Mouse (Mus musculus) brain, adult 2 months (tissue): ENCODE measurements around the gene Dicer1.

Experiments
- DNase-seq: peaks from one replicate; pipeline ENCODE4 v3.0.0; 2011; ENCODE audit warnings: low read depth, low spot score

Gene Dicer1

DNA sequence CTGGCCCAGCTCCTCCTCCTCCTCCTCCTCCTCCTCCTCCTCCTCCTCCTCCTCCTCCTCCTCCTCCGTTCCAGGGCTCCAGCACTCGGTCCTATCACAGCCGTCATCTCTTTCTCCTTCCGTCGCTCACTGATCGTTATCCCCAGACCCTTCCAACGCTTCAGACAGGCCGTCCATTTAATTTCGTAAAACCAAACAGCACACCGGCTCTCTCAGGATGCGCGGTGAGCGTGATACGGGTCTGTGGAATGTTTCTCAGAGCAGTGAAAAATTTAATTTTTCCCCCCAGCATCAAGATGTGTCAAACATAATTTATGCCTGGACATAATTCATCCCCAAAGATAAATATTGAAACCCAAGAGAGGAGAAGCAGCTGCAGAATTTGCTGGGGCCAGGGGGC, 73.3 kb downstream of the Dicer1 start:
- no peak for DNase-seq

DNA sequence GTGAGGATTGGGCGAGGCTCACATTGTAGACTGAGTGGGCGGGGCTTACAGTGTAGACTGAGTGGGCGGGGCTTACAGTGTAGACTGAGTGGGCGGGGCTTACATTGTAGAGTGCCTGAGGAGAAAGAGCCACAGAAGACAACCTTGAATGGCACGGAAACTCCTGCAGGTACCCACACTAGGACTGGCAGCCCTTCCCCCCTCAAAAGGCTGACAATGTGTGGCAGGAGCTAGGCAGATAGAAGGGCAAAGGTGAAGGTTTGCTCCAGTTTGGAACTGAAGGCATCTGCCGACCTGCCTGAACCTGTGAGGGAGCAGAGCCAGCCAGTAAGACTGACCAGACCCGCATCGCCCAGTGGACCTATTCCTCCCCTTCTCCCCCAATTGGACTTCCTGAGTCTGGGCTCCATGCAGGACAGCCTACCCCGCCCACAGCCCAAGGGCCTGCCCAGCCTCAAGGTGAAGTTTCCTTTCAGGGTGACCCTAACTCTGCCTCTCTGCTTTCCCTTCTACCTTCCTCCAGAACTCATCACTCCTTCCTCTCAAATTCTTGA, 74.3 kb downstream of the Dicer1 start:
- no peak for DNase-seq

DNA sequence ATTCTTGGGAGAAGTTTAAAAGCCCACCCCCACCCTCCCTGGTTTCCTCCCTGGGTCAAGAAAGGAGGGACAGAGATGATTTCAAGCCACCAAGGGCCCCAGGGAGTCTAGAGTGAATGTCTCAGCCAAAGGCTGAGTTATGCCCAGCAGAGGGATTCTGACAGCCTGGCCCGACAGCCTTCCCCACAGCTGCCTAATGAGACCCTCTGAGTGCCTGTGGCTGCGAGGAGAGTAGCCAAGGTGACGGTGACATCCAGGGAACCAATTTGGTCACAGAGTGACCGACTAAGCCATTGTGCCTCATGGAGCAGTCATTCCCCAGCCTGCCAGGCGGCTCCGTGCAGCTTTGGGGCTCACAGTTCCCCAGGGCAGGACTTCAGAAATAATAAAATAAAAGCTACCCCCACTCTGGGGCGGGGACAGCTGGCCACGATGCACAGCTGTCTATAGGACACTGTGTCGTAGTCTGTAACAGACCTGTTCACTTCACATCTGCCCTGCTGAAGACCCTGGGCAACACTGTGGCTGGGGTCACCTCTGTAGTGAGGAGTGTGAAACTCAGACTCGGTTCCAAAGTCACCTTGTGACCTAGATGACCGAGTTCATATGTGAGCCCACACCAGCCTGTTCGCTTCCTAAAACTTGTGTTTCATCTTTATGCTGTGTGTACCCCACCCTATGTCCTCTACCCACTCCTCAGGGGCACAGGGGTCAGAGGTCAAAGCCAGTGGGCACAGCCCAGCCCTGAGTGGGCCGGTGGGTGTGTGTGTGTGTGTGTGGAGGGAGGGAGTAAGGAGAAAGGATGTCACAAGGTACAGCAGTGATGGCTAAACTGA, 75.0 kb downstream of the Dicer1 start:
- no peak for DNase-seq

DNA sequence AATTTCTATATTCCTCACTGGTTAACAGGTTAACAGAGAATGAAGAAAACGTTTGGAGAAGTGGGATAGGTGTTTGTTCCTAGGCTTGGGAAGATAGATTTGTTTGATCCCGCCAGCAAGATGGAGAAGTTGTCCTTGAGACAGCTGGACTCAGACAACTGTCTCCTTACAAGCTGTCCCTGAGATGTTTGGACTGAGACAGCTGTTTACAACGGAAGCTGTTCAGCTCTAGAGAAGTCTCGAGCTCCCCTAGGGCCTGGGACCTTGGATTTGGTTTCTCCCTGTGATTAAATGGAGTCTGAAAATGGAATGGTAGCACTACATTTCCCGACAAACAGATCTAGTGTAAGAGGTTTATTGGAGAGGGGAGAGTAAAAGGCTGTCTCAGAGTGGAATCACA, 78.8 kb downstream of the Dicer1 start:
- no peak for DNase-seq

DNA sequence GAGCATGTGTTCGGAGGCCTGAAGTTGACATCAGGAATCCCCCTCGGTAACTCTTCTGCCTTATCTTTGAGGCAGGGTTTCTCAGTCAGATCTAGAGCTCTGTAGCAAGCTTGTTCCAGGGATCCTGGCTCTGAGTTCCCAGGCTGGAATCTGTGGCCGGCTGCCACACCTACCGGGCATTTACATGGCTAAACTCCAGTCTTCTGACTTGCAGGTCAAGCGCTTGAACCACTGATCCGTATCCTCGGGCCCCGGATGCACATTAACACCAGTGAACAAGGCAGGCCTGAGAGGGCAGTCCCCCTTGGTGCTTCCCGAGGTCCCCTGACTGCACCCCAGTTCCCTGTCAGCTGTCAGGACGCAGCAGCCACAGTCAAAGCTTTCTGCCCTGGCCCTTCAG, 79.3 kb downstream of the Dicer1 start:
- DNase-seq: no peak

DNA sequence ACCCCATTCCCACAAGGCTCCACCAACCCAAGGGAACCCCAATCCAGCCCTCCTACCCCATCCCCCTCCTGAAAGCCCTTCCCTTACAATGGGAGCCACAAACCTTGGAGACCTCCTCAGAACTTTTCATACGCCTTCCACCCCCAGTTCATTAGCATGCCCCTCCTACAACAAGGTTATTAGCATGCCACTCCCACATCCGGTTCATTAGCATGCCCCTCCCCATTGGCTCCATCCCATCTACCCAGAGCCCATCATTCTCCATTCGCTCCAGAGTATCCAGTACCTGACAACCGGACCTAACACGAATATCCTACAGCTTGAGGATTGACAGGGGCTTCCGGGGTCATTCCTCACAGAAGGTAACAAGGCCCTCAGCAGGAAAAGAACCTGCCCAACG, 83.9 kb downstream of the Dicer1 start:
- no peak for DNase-seq

DNA sequence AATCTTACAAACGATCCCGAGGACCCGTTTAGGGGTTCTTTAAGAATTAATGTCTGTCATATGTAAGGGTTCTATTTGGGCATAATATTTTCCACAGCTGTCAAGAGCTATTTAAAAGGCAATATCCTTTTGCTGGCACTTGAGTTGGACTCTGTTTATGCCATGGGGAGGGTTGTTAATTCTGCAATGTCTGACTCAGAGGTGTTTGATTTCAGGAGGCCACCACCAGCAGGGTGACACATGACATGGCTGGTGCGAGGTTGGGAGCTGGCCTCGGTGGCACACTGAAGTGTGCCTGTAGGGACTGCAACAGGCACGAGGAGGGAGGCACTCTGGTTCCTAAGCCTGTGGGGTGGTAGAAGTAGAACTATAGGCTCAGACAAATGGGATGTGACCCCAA, 85.8 kb downstream of the Dicer1 start:
- no peak for DNase-seq

DNA sequence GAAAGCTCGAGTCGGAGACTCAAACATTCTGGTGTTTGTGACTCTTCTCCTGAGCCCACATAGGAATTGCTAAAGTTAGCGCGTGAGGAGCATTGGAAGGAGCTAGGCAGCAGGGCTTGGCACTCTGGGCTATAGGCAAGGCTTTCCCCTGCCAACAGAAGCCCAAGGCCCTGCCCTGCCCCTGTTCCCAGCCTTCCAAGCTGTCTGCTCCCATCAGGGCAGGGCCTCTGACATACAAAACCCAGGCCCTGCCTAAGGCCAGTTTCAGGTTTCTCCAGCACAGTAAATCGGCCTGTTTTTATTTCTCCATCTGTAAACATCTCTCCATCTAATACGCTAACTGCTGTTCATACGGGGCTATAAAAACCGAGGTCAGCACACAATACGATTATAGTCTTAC, 86.2 kb downstream of the Dicer1 start:
- no peak for DNase-seq

DNA sequence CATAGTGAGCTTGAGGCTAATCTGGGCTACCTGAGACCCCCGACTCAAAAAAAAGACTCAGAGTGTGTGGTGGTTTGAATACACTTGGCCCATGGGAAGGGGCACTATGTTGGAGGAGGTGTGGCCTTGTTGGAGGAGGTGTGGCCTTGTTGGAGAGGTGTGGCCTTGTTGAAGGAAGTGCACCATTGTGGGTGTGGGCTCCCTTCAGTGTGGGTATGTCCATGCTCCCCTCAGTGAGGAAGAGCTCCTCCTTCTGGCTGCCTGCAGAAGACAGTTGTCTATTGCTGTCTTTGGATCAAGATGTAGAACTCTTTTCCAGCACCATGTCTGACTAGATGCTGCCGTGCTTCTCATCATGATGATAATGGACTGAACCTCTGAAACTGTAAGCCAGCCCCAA, 95.6 kb downstream of the Dicer1 start:
- DNase-seq: no peak

DNA sequence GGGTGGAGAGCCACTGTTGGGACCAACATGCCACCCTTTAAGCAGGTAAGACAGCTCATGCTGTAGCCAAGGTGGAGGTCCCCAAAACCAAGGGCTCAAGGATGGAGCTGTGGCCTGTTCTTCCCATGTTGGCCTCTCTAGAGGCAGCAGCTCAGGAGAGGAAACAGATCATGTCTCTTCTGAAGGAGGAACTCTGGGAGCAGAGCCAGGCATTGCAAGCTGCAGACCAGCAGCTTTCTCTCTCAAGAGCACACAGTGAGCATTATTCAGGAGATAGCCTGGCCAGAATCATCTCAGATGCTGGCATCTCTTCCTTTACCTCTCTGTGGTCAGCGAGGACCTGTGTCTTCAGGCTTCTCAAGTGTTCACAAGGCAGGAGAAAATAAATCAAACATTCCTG, 96.7 kb downstream of the Dicer1 start:
- DNase-seq: peak; percentile 33

DNA sequence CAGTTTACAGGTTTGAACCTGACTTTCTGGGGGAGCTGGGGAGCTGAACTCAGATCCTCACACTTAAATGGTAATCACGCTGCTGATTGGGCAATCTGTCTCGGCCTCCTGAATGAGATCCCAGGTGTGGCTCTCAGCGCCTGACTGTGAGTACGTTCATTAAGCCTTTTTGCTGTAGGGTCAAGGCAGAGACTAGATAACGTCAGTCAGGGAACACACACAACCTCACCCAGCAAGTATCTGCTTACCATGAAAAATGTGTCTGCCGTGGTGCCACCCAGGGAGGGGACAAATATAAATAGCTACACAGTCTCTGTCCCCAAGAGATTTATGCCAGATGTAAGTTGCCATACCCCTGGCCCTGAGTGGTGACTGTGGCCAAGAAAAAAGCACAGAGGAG, 99.7 kb downstream of the Dicer1 start:
- no peak for DNase-seq

DNA sequence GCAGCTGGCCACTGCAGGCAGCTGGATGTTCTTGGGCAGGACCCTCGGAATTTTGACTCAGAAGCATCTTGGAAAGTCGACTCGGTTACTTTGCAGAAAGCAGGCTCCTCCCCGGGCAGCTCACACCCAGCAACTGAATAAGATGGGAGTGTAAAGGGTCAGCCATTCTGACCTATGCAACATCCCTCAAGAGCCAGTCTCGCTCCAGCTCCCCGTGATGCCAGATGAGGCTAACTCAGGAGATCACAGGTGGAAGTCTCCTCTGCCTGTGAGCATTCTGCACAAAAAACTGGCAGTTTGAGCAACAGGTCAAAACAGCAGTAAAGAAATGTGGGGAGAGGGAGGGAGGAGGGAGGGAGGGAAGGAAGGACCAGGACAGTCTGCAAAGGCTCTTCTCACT, 100.5 kb downstream of the Dicer1 start:
- no peak for DNase-seq

DNA sequence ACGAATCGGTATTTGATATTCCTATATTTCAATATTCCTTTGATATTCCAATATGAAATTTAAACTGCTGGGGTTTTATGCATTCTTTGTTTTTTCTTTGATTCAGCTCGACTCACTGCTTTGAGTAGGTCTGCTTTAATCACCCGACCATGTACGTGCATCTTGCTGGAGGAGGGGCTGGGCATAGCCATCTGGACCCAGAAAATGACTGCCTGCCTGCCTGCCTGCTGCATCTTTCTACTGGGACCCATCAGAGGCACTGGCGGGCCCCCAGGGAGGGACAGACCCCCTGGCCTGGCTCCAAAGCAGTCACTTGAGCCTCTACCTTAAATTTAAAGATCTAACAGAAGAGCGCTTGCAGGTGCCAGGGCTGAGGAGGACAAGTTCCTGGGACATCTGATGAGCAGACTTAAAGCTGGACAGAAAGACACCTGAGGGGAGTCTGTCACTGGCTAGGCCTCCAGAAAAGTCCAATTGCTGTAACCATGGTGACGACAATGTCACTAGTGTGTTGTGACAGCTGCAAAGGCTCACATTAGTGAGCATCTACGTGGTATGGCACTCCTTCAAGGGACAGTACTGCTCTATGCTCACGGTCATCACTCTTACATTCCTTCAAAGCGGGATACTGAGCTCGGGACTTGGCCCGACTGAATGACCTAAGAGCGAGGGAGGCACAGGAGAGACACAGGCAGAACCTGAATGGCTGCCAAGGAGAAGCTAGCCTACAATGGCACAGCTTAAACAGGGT, 101.1 kb downstream of the Dicer1 start:
- DNase-seq: no peak

DNA sequence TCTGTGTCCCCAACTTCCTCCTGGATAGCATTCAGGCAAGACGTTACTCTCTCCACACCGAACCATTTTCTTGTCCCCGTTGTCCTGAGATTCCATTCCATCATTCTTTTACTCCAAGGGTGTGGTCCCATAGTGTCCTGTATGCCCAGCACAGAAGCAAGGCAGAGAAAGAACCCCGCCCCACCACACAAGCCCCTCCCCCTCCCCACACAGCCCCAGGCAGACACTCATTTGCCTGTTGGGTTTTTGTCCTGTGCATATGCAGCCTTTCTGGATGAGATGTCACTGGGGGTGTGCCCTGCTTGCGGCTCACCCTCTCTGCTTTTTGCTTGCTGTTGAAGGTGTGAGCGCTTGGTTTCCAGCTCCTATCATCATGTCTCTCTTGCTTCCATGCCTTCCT, 103.4 kb downstream of the Dicer1 start:
- no peak for DNase-seq

DNA sequence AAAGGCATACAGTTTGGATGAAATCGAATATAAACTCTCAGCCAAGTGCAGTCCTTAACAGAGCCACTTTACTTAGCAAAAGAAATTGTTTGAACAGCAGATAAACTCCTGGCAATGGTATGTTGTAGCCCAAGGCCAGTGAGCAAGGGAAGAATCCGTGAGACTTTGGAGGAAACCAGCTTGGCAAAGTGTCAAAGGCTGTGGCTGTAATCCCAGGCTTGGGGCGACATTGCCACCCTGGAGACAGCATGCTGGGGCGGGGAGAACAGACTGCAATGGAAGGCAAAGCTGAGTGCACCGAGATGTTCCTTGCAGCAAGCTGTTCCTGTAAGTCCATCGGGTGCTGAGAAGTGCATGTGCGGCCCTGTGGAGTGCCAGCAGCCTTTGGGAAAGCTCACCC, 109.4 kb downstream of the Dicer1 start:
- DNase-seq: peak; percentile 20

DNA sequence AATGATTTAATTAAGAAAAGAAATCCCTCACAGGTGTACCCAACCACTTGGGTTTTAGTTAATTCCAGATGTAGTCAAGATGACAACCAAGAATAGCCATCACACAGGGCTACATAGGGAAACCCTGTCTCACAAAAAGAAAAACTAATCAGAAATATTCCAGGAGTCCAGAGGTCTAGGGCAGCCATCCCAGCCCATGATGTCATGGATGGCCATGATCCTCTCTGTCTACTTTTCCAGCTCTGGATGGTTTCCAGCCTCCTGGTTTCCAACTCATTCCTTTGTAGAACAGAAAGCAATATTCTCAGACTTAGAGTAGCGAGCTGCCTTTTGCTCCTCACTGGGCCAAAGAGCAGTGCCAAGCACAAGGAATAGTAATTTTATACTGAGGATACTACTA, 110.8 kb downstream of the Dicer1 start:
- no peak for DNase-seq

DNA sequence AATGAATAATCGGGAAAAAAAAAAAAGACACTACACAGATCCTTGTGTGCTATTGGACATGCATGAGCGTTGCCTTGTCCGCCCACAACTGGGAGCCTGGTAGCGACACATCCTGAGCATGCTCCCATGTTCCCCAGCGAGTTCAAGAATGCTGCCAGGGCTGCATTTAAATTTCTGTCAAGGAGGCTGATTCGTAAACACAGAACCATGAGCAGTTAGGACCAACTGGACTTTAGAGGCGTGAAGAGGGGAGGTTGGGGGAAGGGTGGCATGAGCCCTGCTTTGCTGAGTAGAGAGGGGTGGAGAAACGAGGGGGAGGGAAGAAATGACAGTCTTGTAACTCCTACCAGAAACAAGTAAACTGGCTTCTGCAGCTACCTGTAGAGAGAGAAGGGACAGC, 113.6 kb downstream of the Dicer1 start:
- no peak for DNase-seq
